Comparison of ENCODE assay signal across 33 mouse cellular contexts in the genomic region with DNA sequence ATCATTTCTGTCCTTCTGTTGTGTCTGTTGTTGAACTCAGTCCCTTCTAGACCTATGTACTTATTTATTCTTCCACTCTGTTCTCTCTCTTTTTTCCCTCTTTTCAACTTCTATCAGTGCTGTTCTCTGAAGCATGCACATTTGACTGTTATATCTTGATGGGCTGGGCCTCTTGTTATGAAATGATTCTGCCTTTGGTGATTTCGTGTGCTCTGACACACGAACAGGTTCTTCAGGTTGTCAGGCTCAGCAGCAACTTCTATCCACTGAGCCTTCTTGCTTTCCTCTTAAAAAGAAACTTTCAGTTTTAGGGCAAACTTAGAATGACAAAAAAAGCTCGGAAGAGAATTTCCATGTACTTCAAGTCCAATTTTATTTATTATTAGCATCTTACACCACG.
"Had no signal": no experiment of that assay in that cellular context is flagged by ENCODE, and none has a peak within 500 bp of the region (broad histone marks: within the 10 kb centered on the region; RNA-seq: fewer than 3 reads in every experiment).

No protein-coding gene starts in this region.

- H3K27me3 ChIP-seq: heart, embryonic 12.5 days; heart, embryonic 13.5 days; heart, embryonic 15.5 days; hindbrain, embryonic 12.5 days; hindbrain, embryonic 13.5 days; hindbrain, embryonic 15.5 days; intestine, embryonic 15.5 days; kidney, embryonic 15.5 days had no signal

- H3K9ac ChIP-seq: heart, embryonic 12.5 days; heart, embryonic 13.5 days; heart, embryonic 15.5 days; hindbrain, embryonic 12.5 days; hindbrain, embryonic 13.5 days; hindbrain, embryonic 14.5 days; hindbrain, embryonic 15.5 days; intestine, embryonic 15.5 days; kidney, embryonic 15.5 days had no signal

- H3K27ac ChIP-seq: heart, embryonic 13.5 days; heart, embryonic 15.5 days; hindbrain, embryonic 10.5 days; hindbrain, embryonic 12.5 days; hindbrain, embryonic 13.5 days; hindbrain, embryonic 14.5 days; hindbrain, embryonic 15.5 days; hindbrain, postnatal 0 days; intestine, embryonic 15.5 days; kidney, embryonic 15.5 days; kidney, postnatal 0 days; layer of hippocampus, adult 2 months; left cerebral cortex, adult 2 months had no signal

- ATAC-seq: hindbrain, embryonic 16.5 days; hindbrain, postnatal 0 days; inflammation-experienced regulatory T-cells, adult 6 months; intestine, embryonic 15.5 days; intestine, embryonic 16.5 days; intestine, postnatal 0 days had no signal

- H3K4me2 ChIP-seq: heart, embryonic 12.5 days; heart, embryonic 13.5 days; heart, embryonic 15.5 days; hindbrain, embryonic 12.5 days; hindbrain, embryonic 13.5 days; hindbrain, embryonic 14.5 days; hindbrain, embryonic 15.5 days; intestine, embryonic 15.5 days; kidney, embryonic 15.5 days had no signal

- DNase-seq: heart, postnatal 10 days; heart, postnatal 14 days; heart, postnatal 36 days; heart, postnatal 4 days; kidney, adult 11 months; kidney, adult 18-20 months; kidney, adult 2 months; kidney, adult 8-10 months; kidney, adult 9 months; kidney, postnatal 10 days; kidney, postnatal 14 days; kidney, postnatal 25 days; kidney, postnatal 36 days; kidney, postnatal 4 days; layer of hippocampus, postnatal 36 days had no signal

- H3K4me1 ChIP-seq: hindbrain, embryonic 12.5 days; hindbrain, embryonic 13.5 days; hindbrain, embryonic 15.5 days; intestine, embryonic 15.5 days had no signal

- H3K36me3 ChIP-seq: heart, embryonic 12.5 days; heart, embryonic 13.5 days; heart, embryonic 15.5 days; hindbrain, embryonic 10.5 days; hindbrain, embryonic 12.5 days; hindbrain, embryonic 13.5 days; hindbrain, embryonic 15.5 days; intestine, embryonic 15.5 days; kidney, embryonic 15.5 days had no signal

- H3K4me3 ChIP-seq: heart, embryonic 12.5 days; heart, embryonic 13.5 days; heart, embryonic 15.5 days; hindbrain, embryonic 10.5 days; hindbrain, embryonic 12.5 days; hindbrain, embryonic 13.5 days; hindbrain, embryonic 15.5 days; intestine, embryonic 15.5 days; kidney, embryonic 15.5 days; layer of hippocampus, adult 2 months; left cerebral cortex, adult 2 months had no signal

- H3K9me3 ChIP-seq: heart, embryonic 12.5 days; heart, embryonic 15.5 days; hindbrain, embryonic 10.5 days; hindbrain, embryonic 12.5 days; hindbrain, embryonic 13.5 days; hindbrain, embryonic 15.5 days; intestine, embryonic 15.5 days; kidney, embryonic 15.5 days had no signal
